8 mouse cellular contexts compared by ENCODE assay signal in the genomic region with DNA sequence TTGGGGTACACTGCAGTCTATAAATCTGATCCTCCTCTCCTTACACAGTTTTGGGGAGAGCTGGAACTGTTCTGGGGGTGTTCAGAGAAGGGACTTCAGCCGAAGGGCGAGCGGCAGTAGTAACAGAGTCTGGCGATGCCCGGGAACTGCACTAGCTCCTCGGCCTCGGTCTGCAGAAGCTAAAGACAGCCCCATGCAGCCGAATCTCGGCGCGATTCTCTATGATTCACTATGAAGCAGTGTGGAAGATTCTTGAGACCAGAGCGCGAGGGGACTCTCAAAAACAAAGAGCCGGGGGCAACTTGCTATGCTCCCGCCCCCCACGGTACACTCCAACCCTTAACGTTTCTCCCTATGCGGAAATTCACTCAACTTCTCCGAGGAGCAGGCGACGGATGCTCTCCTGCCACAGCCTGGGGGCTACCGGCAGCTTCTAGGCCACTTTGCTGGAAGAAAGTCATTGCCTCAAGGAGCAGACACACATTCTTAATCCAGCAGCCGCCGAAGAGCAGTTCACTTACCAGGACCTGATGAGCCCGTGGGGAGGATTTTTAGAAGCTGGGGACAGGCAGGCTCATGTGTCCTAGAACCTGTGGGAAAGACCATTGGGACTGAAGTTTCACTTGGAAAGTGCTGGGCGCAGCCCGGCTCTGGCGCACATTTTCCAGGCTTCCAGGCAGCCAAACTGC.
A peak's percentile ranks its signal among the peaks of the same experiment; 100 is the strongest.
DNase-seq lines count a peak whose midpoint lies in the region; ATAC-seq and TF ChIP-seq lines count a peak whose summit lies in the region.

No protein-coding gene starts in this region.

- H3K4me2 ChIP-seq in embryonic facial prominence, embryonic 15.5 days (replicated peaks) = peak overlapping the region; percentile 71

- ATAC-seq in embryonic facial prominence, embryonic 15.5 days (ENCODE audit: insufficient number of reproducible peaks, low FRiP score, low TSS enrichment, low read depth) = no peak
- no peak for ATAC-seq in CD4-positive, CD25-positive, alpha-beta regulatory T cell, adult 4 months

- no peak for DNase-seq in testis, postnatal 14 days (ENCODE audit: low spot score)
- peak; percentile 57 to 60 for DNase-seq in heart, postnatal 14 days
- DNase-seq in kidney, postnatal 36 days = peak; percentile 18 to 58
- peak; percentile 75 for DNase-seq in midbrain, embryonic 10.5 days (ENCODE audit: low spot score)
- DNase-seq in yolk sac, embryonic 10.5 days (ENCODE audit: low spot score) = peak; percentile 45

- H3K9me3 ChIP-seq in embryonic facial prominence, embryonic 15.5 days (replicated peaks) = no peaks in the 10 kb centered on the region
- H3K9me3 ChIP-seq in midbrain, embryonic 10.5 days (replicated peaks) = no peaks in the 10 kb centered on the region

- H3K27me3 ChIP-seq in testis, adult 2 months (ENCODE audit: control insufficient read depth, insufficient read depth, low read length) = peaks cover 3% of the 10 kb centered on the region; the same call in 1 of the 2 replicates
- peaks cover 6% of the 10 kb centered on the region for H3K27me3 ChIP-seq in embryonic facial prominence, embryonic 15.5 days
- H3K27me3 ChIP-seq in midbrain, embryonic 10.5 days (ENCODE audit: low read depth, poor library complexity, severe bottlenecking) = peaks cover 98% of the 10 kb centered on the region

- WGBS in embryonic facial prominence, embryonic 15.5 days = 3% methylated on average over 28 of the region's 28 CpGs
- WGBS in midbrain, embryonic 10.5 days = under 1% methylated on average over 28 of the region's 28 CpGs

- H3K27ac ChIP-seq in testis, adult 2 months (ENCODE audit: control insufficient read depth, insufficient read depth, low read depth, low read length) = no peak overlapping the region
- peak overlapping the region; percentile 69; the same call in 1 of the 2 replicates for H3K27ac ChIP-seq in embryonic facial prominence, embryonic 15.5 days (replicated peaks)
- peak overlapping the region; percentile 50 for H3K27ac ChIP-seq in midbrain, embryonic 10.5 days (replicated peaks)

- H3K4me3 ChIP-seq in testis, adult 2 months (ENCODE audit: control insufficient read depth, low read depth, low read length) = peak overlapping the region; percentile 23; the same call in 1 of the 2 replicates
- peak overlapping the region; percentile 41 for H3K4me3 ChIP-seq in embryonic facial prominence, embryonic 15.5 days (replicated peaks)
- peak overlapping the region; percentile 50 for H3K4me3 ChIP-seq in midbrain, embryonic 10.5 days

- peak overlapping the region; percentile 42 for H3K9ac ChIP-seq in embryonic facial prominence, embryonic 15.5 days

- peaks cover 10% of the 10 kb centered on the region for H3K4me1 ChIP-seq in testis, adult 2 months (ENCODE audit: control insufficient read depth, insufficient read depth, low read length)
- H3K4me1 ChIP-seq in embryonic facial prominence, embryonic 15.5 days = peaks cover 44% of the 10 kb centered on the region
- H3K4me1 ChIP-seq in midbrain, embryonic 10.5 days = peaks cover 54% of the 10 kb centered on the region

- no peaks in the 10 kb centered on the region for H3K36me3 ChIP-seq in testis, adult 2 months (ENCODE audit: control insufficient read depth, insufficient read depth, low read length)
- H3K36me3 ChIP-seq in embryonic facial prominence, embryonic 15.5 days = no peaks in the 10 kb centered on the region
- no peaks in the 10 kb centered on the region for H3K36me3 ChIP-seq in midbrain, embryonic 10.5 days

- TF ChIP-seq POLR2A in testis, adult 2 months (IDR thresholded peaks at IDR 0.05; ENCODE audit: control insufficient read depth, low read depth, low read length) = no peak

- intact Hi-C loops in heart, postnatal 14 days (cut with DNase I) = no loop called here

- no peak for TF ChIP-seq CTCF in testis, adult 2 months (IDR thresholded peaks at IDR 0.05; ENCODE audit: control insufficient read depth, insufficient read depth, insufficient replicate concordance, low read depth, low read length)
